Mouse (Mus musculus) forebrain, embryonic 13.5 days (tissue): ENCODE results near the gene Rnh1. TPM values are rescaled to one million over a fixed set of nuclear protein-coding genes. Genes with fewer than 3 reads are reported as not detected.

Source experiments
- ATAC-seq: fragments of 200-750 bp; cut with Nextera tagmentation; 2 replicates; pipeline ENCODE4 v1.8.0; 2017
- H3K27ac ChIP-seq: fragments of 300-500 bp; sonication (generic); 2 replicates; pipeline ENCODE4 v1.5.1; 2015; ENCODE audit warnings: inconsistent platforms, mild to moderate bottlenecking, moderate library complexity
- H3K27me3 ChIP-seq: fragments of 300-500 bp; sonication (generic); 2 replicates; pipeline ENCODE4 v1.6.1; 2015; ENCODE audit warnings: mild to moderate bottlenecking, inconsistent platforms
- H3K36me3 ChIP-seq: fragments of 300-500 bp; sonication (generic); 2 replicates; pipeline ENCODE4 v1.6.1; 2015; ENCODE audit warnings: mild to moderate bottlenecking, inconsistent platforms; ENCODE audit not compliant: poor library complexity, severe bottlenecking
- H3K4me1 ChIP-seq: fragments of 300-500 bp; sonication (generic); 2 replicates; pipeline ENCODE4 v1.6.1; 2015; ENCODE audit warnings: inconsistent platforms
- H3K4me2 ChIP-seq: fragments of 300-500 bp; sonication (generic); 2 replicates; pipeline ENCODE4 v1.6.1; 2015; ENCODE audit warnings: inconsistent platforms, mild to moderate bottlenecking, moderate library complexity
- H3K4me3 ChIP-seq: fragments of 300-500 bp; sonication (generic); 2 replicates; pipeline ENCODE4 v1.5.1; 2015; ENCODE audit warnings: mild to moderate bottlenecking, inconsistent platforms
- H3K9ac ChIP-seq: fragments of 300-500 bp; sonication (generic); 2 replicates; pipeline ENCODE4 v1.6.1; 2015; ENCODE audit warnings: mild to moderate bottlenecking, inconsistent platforms
- H3K9me3 ChIP-seq: fragments of 300-500 bp; sonication (generic); replicated peaks from 2 replicates; pipeline ENCODE4 v1.6.1; 2016; ENCODE audit warnings: inconsistent platforms
- WGBS: fragments of 180-500 bp; shearing (Covaris S2); methylation state at CpG from one replicate; pipeline ENCODE4 v1.1.7; 2015; 5-methylcytosine and 5-hydroxymethylcytosine counted together
- polyA plus RNA-seq: library from polyadenylated mRNA; unstranded; fragments of >200 nt; fragmentation: Nextera tagmentation; extraction: Ambion mirVana; gene quantifications from 2 replicates; pipeline ENCODE4 v1.2.1, GENCODE M21; 2015

Gene Rnh1
- 40.7 and 45.2 TPM in 2 replicates for polyA plus RNA-seq

DNA sequence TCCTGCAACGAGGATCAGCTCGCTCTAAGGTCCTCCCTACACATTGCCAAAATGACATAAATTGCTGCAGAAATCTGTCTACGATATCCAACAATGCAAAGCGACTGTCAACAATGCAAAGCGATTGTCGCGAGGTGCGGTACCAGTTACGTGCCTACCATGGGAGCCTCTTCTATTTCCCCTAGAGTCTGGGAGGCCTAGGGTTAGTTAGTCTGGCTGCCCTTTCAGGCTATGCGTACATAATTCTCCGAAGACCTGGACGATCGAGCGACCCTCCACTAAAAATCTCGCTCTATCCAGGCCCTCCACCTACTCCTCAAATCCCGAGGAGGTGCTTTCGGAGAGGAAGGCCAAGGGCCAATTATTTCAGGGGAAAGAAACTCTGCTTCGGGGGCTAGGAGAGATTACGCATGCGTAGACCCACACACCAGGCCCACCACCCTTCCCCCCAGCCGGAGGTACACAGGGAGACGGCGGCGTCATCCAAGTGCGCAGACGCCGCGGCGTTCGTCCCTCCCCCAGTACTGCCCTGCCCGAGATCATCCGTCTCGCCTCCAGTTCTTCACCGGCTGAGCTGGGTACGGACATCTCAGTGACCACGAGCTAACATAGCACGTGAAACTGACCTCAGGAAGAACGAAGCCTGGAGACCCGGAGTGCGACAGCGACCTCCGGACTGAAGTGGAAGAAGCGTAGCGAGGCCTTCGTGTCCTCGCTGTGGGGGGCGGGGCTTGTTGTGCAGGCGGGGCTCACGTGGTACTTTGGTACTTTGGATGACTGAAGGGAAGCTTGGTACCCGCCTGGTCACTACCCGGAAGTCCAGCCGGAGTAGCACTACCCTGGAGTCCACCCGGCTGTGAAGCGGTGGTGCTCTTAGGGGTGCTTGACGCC is at the start of gene Rnh1:
Rnh1 (minus strand) TSS at position 742 of the 891 bp plus-strand sequence.
- H3K27ac ChIP-seq: peak within 1 kb of the TSS; percentile 91
- ATAC-seq: peak; percentile 99
- 4% methylated on average over 55 of the region's 55 CpGs for WGBS
- peak within 1 kb of the TSS; percentile 65 for H3K4me2 ChIP-seq
- H3K4me1 ChIP-seq: peaks cover 33% of the 10 kb centered on the region
- H3K9ac ChIP-seq: peak within 1 kb of the TSS; percentile 75
- no peaks in the 10 kb centered on the region for H3K36me3 ChIP-seq
- 0 out of 2 replicates have a peak, but pooled peaks cover 4% of the 10 kb centered on the region for H3K27me3 ChIP-seq
- H3K9me3 ChIP-seq: no peaks in the 10 kb centered on the region
- H3K4me3 ChIP-seq: peak within 1 kb of the TSS; percentile 55

GRCm38 (mm10) chr7:141222126-141222467 is 49.4 kb upstream of the Rnh1 start:
- Histone ChIP-seq H3K9me3 (no peaks in the 10 kb centered on the region), H3K36me3 (peaks cover 12% of the 10 kb centered on the region), H3K9ac (peak overlapping the region; percentile 51), H3K27me3 (no peaks in the 10 kb centered on the region), H3K4me2 (peak overlapping the region; percentile 79), H3K4me3 (peak overlapping the region; percentile 43), H3K27ac (peak overlapping the region; percentile 74), H3K4me1 (peaks cover 25% of the 10 kb centered on the region)
- WGBS: 11% methylated on average over 8 of the region's 8 CpGs
- no peak for ATAC-seq

DNA sequence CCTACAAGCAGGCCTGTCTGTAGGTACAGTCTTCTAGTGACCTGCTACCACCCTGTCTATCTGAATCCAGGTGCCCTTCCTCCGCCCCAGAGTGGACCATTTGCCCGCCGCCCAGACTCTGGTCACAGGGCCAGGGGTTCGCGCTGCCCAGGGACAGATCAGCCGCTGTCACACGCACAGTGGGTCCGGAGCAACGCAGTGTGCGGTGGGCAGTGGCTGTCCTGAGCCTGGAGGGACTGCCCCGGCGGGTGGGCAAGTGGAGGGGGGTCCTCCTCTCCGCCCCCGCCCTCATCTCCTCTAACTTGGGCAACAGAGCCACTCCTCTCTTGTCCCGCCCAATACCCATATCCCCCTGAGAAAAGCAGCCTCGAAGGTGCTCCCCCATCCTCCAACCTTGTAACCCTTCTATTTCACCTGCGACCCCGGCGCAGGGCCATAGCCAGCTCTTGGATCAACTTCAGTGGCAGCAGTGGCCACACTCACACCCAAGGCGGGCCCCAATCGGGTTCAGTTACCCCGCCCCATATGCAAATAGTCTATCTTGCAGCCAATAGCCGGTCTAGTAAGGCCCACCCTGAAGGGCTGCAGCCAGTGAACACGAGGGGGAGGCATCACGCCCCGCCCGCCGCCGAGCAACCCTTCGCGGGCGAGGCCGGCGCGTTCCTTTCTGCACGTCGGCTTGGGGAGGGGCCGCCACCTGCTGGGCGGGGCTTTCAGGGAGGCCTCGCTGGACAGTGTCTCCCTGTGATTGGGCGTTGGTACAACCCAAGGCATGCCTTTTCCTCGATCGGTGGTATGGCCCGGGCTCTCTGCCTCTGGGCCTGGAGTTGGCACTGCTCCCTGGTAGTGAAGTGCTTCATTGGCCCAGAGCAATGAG is 48.8 kb upstream of the Rnh1 start:
- Histone ChIP-seq H3K9ac (peak overlapping the region; percentile 68), H3K4me3 (peak overlapping the region; percentile 43), H3K4me2 (peak overlapping the region; percentile 79), H3K4me1 (peaks cover 29% of the 10 kb centered on the region), H3K36me3 (peaks cover 12% of the 10 kb centered on the region), H3K9me3 (no peaks in the 10 kb centered on the region), H3K27ac (peak overlapping the region; percentile 74), H3K27me3 (no peaks in the 10 kb centered on the region)
- 1% methylated on average over 43 of the region's 44 CpGs for WGBS
- peak; percentile 97 for ATAC-seq

GRCm38 (mm10) chr7:141220377-141220776 is 47.7 kb upstream of the Rnh1 start:
- no peak for ATAC-seq
- Histone ChIP-seq H3K4me2 (peak overlapping the region; percentile 79), H3K9me3 (no peaks in the 10 kb centered on the region), H3K36me3 (peaks cover 12% of the 10 kb centered on the region), H3K4me1 (peaks cover 35% of the 10 kb centered on the region), H3K27ac (no peak overlapping the region), H3K4me3 (no peak overlapping the region), H3K9ac (no peak overlapping the region), H3K27me3 (no peaks in the 10 kb centered on the region)
- 85% methylated on average over 1 of the region's 1 CpGs for WGBS

GRCm38 (mm10) chr7:141219558-141220099 is 47.0 kb upstream of the Rnh1 start:
- no peak for ATAC-seq
- Histone ChIP-seq H3K27ac (no peak overlapping the region), H3K4me1 (peaks cover 41% of the 10 kb centered on the region), H3K36me3 (peaks cover 12% of the 10 kb centered on the region), H3K27me3 (no peaks in the 10 kb centered on the region), H3K9me3 (no peaks in the 10 kb centered on the region), H3K4me2 (no peak overlapping the region), H3K4me3 (no peak overlapping the region), H3K9ac (no peak overlapping the region)
- WGBS: 94% methylated on average over 1 of the region's 1 CpGs

DNA sequence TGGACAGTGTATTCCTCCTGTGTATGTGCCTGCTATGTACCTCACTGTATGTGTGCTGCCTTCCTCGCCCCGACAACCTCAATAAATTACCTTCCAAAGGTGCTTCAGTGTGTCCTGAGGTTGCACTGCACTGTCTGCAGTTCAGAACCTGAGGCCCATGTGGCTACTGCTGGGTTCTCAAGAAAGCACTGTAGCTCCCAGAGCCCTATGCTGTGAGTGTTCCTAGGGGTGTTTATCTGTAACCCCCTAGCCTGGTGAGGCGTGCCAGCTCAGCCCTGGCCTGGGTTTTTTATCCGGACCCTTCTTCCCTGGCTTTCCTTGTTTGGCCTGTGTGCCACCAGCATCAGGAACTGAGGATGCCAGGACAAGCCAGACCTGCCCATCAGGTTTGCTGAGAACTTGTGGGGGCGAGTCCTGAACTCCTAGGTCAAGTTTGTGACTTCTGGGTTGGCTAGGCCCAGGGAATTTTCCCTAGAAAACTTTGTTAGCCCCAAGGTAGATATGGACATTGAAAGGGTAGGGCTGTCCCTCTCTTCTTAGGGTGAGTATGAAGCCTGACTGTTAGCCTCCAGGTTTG is 46.0 kb upstream of the Rnh1 start:
- no peaks in the 10 kb centered on the region for H3K27me3 ChIP-seq

DNA sequence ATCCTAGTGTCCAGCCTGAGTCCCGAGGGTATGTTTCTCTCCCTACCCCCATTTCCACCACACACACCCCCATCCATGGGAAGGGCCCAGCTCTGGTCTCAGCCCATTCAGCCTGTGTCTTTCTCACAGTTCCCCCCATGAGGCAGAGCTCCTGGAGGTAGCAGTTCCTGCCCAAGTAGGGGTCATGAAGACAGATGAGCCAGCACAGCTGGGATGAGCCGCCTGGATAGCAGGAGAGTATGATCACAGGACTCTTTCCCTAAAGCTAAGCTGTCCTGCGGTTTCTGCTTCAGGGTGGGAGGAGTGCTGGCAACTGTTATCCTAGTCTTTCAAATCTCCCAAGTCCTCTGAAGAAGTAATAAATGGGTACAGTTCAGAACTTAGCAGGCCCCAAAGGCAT is 45.5 kb upstream of the Rnh1 start:
- Histone ChIP-seq H3K4me2 (no peak overlapping the region), H3K4me1 (peaks cover 41% of the 10 kb centered on the region), H3K27ac (no peak overlapping the region), H3K9ac (no peak overlapping the region), H3K9me3 (no peaks in the 10 kb centered on the region), H3K36me3 (peaks cover 12% of the 10 kb centered on the region), H3K27me3 (no peaks in the 10 kb centered on the region), H3K4me3 (no peak overlapping the region)
- 77% methylated on average over 3 of the region's 3 CpGs for WGBS
- ATAC-seq: no peak

More for the DNA sequence above, 46.0 kb upstream of the Rnh1 start:
- Histone ChIP-seq H3K4me3 (no peak overlapping the region), H3K27ac (no peak overlapping the region), H3K9me3 (no peaks in the 10 kb centered on the region), H3K4me1 (peaks cover 41% of the 10 kb centered on the region), H3K9ac (no peak overlapping the region), H3K4me2 (no peak overlapping the region), H3K36me3 (peaks cover 12% of the 10 kb centered on the region)
- no peak for ATAC-seq
- 92% methylated on average over 5 of the region's 5 CpGs for WGBS

GRCm38 (mm10) chr7:141217343-141218013 is 44.8 kb upstream of the Rnh1 start:
- no peaks in the 10 kb centered on the region for H3K27me3 ChIP-seq
- ATAC-seq: no peak
- H3K36me3 ChIP-seq: peaks cover 12% of the 10 kb centered on the region
- 91% methylated on average over 17 of the region's 17 CpGs for WGBS
- peaks cover 38% of the 10 kb centered on the region for H3K4me1 ChIP-seq
- 0 out of 2 replicates have a peak overlapping the region, but pooled peaks have one; percentile 79 for H3K9ac ChIP-seq
- no peaks in the 10 kb centered on the region for H3K9me3 ChIP-seq
- H3K27ac ChIP-seq: no peak overlapping the region
- H3K4me2 ChIP-seq: no peak overlapping the region
- H3K4me3 ChIP-seq: no peak overlapping the region

GRCm38 (mm10) chr7:141216894-141217293 is 44.2 kb upstream of the Rnh1 start:
- Histone ChIP-seq H3K27ac (no peak overlapping the region), H3K27me3 (no peaks in the 10 kb centered on the region), H3K4me3 (peak overlapping the region; percentile 70), H3K9ac (peak overlapping the region; percentile 79; the same call in 1 of the 2 replicates), H3K36me3 (peaks cover 12% of the 10 kb centered on the region), H3K4me2 (peak overlapping the region; percentile 97), H3K4me1 (peaks cover 32% of the 10 kb centered on the region), H3K9me3 (no peaks in the 10 kb centered on the region)
- 86% methylated on average over 11 of the region's 11 CpGs for WGBS
- no peak for ATAC-seq

DNA sequence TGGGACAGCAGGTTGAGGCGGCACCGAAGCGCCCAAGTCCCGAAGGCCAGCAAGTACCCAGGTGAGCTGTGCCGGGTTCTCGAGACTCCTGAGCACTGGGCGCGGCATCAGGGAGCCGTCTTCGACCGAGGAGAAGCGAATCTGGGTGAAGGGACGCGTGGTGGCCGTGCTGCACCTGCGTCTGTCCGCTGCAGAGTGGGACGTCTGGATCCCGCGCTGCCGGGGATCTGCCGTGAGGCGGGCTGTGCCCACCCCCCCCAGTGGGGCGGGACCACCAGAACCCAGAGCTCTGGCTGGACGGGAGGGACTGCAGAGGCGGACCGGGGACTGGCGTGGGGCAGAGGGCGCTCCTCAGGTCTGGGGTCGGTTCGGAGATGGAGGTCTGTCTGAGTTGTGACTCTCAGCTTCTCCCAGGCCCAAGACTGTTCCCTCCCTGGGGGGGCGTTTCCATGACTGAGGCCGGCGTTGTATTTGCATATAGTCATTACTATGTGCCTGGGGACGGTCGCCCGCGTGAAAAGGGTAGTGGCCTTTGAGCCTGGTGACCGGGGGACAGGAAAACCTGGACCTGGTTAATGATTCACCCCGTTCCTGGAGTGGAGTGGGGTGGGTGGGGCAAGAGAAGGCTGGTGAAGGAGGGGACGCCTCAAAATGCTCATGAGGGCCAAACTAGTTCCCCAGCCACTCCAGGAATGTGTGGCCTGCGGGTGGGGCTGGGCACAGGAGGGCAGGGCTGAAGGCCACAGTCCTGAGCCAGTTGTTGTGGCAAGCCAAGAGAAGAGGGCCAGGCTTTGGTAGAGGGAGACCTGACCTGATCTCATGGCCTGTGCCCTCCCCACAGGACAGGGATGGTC is 43.5 kb upstream of the Rnh1 start:
- Histone ChIP-seq H3K4me3 (peak overlapping the region; percentile 70), H3K4me1 (peaks cover 28% of the 10 kb centered on the region), H3K36me3 (peaks cover 12% of the 10 kb centered on the region), H3K9ac (peak overlapping the region; percentile 79), H3K27me3 (no peaks in the 10 kb centered on the region), H3K9me3 (no peaks in the 10 kb centered on the region), H3K4me2 (peak overlapping the region; percentile 97), H3K27ac (peak overlapping the region; percentile 48; the same call in 1 of the 2 replicates)
- ATAC-seq: peak; percentile 65
- WGBS: under 1% methylated on average over 40 of the region's 42 CpGs
